Mouse (Mus musculus): ENCODE results near the gene Actr1a.

The Actr1a gene

DNA sequence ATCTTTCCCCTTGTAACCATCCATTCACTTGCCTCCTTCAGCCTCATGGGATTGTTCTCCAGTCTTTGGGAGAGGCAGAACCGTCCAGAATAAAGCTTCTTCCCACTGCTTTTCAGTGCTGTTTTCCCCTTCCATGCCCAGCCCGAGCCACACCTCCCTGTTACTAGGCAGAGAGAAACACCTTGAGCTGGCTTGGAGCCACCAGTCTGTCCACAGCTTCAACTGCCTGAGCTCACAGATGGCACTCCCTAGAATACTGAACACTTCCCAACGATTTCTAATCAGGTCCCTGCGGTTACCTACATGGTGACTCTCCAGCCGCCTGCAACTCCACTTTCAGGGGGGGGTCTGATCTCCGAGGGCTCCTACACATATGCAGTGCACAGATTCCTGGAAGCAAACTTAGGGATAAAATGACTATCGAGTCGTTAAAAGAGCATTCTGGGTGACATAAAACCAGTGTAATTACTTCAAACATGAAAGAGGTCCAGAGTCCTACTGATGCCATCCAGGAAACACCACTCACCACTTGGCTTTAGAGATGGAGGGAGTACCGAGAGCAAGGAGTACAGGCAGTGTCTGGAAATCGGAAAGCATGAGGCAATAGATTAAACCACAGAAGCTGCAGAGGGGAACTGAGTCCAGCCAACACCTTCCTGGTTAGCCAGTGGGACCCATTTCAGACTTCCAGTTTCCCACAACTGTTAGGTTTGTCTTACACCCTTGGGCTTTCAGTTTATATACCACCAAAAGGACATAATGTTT, 45.2 kb downstream of the Actr1a start, which contains the start of gene 2310034G01Rik:
Gene 2310034G01Rik (minus strand): TSS at position 135 of the 765 bp plus-strand sequence.
- DNase-seq (ENCODE audit: low read depth in 1 of 2, low spot score in 2 of 2): no peak

DNA sequence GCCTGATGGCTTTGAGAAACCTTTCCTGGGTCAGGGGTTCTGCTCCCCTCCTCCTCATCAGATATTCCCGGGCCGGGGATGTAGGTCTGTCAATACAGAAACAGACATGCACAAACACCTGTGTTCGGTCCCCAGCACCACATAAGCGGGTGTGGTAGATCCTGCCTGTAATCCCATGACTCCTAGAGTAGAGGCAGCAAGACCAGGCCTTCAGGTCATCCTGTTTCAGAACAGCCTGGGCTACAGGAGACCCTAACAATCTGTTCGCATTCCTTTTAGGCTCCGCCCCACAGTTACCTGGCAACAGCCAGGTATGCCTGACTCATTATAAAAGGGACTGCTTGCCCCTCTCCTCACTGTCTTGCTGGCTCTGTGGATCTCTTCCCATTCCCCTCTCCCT, 46.0 kb downstream of the Actr1a start:
- DNase-seq (ENCODE audit: low read depth in 1 of 2, low spot score in 2 of 2): no peak

DNA sequence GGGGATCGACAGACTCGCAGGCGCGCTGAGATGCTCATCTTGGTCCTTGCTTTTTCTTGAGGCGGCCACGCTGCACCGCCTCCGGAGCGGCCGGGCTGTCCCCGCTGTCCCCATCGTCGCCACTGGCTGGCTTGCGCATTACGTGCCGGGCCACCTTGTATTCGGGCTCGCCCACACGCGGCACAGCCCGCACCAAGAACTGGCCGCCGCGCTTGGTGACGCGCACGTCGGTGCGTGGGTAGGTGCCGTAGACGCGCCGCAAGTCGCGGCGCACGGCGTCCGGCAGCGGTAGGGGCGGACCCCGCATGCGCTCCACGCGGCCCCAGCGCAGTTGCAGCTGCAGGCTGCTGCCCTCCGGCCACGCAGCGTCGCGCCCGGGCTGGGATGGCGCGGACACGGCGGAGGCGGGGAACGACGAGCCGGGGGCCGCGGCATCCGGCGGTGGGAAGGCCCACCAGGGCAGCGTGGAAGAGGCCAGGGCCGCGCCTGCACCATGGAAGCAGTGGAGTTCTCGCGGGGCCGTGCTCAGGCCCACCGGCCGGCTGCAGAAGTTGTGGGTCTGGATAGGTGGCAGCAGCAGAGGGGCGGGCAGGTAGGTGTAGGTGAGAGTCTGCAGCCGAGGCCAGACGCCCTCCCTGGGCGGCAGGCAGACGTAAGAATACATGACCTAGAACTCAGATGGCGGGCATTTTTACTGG, 46.6 kb downstream of the Actr1a start:
- DNase-seq (ENCODE audit: low read depth in 1 of 2, low spot score in 2 of 2): peak in 1 of 2 experiments; percentile 49

- no peak for DNase-seq (ENCODE audit: low read depth in 1 of 2, low spot score in 2 of 2)
Observed at GRCm38 (mm10) chr19:46347936-46348668, 47.4 kb downstream of the Actr1a start.

DNA sequence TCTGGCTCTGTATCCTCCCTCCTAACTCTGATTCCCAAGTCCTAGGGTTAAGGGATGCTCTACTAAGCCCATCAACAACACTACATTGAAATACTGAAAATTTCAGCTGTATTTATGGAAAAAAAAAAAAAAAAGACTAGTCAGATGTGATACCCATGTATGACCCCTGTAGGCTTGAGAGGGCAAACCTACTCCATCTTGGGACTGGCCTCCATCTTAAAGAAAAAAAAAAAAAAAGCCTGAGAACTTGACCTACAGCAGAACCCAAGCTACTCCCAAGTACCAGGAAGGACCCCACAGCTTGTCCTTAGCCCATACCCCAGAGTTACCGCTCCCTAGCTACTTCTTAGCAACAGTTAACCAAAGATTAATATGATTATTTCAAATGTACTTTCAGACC, 48.4 kb downstream of the Actr1a start:
- DNase-seq (ENCODE audit: low read depth in 1 of 2, low spot score in 2 of 2): no peak

DNA sequence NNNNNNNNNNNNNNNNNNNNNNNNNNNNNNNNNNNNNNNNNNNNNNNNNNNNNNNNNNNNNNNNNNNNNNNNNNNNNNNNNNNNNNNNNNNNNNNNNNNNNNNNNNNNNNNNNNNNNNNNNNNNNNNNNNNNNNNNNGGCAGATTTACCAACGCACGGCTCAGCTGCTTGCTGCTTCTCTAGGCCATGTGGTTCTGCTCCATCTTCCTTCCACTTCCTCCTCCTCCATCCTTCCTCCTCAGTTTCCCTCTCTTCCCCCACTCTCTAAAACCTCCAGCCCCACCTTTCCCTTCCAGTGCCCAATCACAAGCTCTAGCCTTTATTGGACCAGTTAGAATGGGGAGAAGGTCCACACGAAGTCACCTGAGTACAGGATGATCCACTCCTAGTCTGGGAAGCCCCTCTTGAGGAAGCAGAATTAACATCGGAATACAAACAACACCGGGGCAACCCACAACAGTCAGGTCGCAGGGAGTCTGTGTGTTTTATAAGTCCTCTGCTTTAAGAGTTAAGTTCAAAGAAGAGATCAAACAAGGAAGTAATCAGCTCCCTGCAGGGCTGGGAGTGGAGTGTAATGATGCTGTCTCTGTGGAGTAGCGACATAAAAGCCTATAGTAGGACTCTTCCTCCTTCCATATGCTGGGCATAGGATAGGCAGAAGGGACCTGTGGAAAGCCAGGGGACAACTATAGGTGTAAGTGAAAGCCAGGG, 50.7 kb downstream of the Actr1a start:
- DNase-seq (ENCODE audit: low read depth in 1 of 2, low spot score in 2 of 2): no peak

- peak in 1 of 2 experiments; percentile 57 for DNase-seq (ENCODE audit: low read depth in 1 of 2, low spot score in 2 of 2)
Observed at GRCm38 (mm10) chr19:46339287-46339971, 56.1 kb downstream of the Actr1a start.

GRCm38 (mm10) chr19:46338942-46339286, 56.6 kb downstream of the Actr1a start:
- no peak for DNase-seq (ENCODE audit: low read depth in 1 of 2, low spot score in 2 of 2)

- peak; percentile 83 to 94 for DNase-seq (ENCODE audit: low read depth in 1 of 2, low spot score in 2 of 2)
Observed at GRCm38 (mm10) chr19:46338331-46338936, 57.1 kb downstream of the Actr1a start, which contains the start of gene Cuedc2. TSS of gene Cuedc2 (minus strand) at chr19:46338702.

DNA sequence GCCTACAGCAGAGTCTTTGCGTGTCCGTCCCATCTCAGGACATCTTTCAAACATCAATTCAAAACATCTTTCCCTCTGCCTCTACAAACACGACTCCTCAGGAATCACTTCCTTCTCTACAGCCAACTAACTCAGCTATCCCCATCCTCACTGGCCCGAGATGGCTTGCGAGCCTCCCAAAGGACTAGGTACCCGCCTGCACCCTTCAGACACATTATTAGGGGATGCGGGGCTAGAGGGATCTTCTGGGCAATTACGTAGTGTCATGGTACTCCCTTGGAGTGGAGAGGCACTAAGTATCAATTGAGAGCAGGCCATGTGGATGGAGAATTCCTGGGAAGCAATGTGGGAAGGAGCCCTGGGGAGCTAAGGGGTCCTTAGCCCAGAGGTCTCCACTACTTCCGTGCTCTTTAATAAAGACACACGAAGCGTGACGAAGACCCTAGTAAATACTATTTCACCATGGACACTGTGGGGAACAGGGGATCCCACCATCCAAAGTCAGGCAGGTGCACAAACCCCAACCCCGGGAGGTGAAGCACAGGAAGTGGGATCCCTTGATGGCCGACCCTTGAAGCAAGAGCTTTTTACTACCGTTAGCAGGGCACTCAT, 57.7 kb downstream of the Actr1a start:
- no peak for DNase-seq (ENCODE audit: low read depth in 1 of 2, low spot score in 2 of 2)

DNA sequence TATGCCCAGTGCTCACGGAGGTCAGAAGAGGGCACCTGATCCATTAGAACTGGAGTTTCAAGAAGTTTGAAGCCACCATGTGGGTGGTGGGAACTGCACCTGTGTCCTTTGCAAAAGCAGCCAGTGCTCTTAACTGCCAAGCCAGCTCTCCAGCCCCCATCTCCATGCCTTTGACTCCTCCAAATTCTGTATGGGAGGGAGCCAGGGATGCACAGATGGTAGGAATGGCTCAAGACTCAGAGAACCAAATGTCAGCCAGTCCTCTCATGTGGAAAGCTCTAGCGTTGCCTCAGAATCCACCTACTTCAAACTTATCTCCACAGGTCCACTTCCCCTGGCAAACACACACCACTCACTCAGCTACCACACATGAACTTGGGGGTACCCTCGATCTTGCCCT, 61.6 kb downstream of the Actr1a start:
- DNase-seq (ENCODE audit: low read depth in 1 of 2, low spot score in 2 of 2): no peak

GRCm38 (mm10) chr19:46332721-46333339, 62.7 kb downstream of the Actr1a start:
- DNase-seq (ENCODE audit: low read depth in 1 of 2, low spot score in 2 of 2): no peak

GRCm38 (mm10) chr19:46331936-46332335, 63.6 kb downstream of the Actr1a start:
- no peak for DNase-seq (ENCODE audit: low read depth in 1 of 2, low spot score in 2 of 2)

DNA sequence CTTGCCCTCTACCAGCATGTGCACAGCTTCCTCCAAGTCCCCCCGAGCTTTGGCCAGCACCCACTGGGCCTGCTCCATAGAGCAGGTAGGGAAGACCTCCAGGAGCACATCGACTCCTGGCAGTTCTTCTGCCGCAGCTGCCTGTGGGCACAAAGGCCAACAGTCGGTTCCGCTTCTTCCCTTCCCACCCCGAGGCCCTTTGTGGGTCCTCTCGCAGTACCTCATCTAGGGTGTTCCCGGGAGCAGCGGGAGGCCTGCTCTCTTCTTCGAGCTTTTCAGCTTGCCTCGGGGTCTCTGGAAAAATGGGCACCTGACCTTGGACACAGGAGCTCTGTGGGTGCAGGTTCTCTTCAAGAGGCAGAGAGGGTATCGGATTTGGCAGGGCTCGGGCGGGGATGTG, 64.2 kb downstream of the Actr1a start:
- no peak for DNase-seq (ENCODE audit: low read depth in 1 of 2, low spot score in 2 of 2)

DNA sequence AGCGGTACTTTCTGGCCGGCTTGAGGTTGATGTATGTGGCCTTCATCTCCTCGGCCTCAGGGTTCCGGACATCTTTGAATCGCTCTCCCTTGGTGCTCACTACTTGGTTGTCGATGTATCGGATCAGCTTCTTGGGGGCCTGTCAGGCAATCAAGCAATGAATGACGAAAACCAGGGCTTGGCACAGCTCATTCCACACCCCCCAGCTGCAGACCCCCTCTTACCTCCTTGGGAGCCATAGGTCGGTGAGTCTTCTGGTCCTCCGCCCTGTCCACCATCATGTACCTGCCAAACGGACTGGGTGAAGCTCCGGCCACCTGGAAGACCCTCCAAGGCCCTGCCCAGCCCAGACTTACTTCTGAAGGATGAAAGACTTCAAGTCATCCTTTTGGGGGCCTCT, 64.9 kb downstream of the Actr1a start:
- DNase-seq (ENCODE audit: low read depth in 1 of 2, low spot score in 2 of 2): no peak

GRCm38 (mm10) chr19:46329951-46330350, 65.6 kb downstream of the Actr1a start:
- DNase-seq (ENCODE audit: low read depth in 1 of 2, low spot score in 2 of 2): peak; percentile 70 to 80

- no peak for DNase-seq (ENCODE audit: low read depth in 1 of 2, low spot score in 2 of 2)
Observed at GRCm38 (mm10) chr19:46329031-46329641, 66.4 kb downstream of the Actr1a start.

DNA sequence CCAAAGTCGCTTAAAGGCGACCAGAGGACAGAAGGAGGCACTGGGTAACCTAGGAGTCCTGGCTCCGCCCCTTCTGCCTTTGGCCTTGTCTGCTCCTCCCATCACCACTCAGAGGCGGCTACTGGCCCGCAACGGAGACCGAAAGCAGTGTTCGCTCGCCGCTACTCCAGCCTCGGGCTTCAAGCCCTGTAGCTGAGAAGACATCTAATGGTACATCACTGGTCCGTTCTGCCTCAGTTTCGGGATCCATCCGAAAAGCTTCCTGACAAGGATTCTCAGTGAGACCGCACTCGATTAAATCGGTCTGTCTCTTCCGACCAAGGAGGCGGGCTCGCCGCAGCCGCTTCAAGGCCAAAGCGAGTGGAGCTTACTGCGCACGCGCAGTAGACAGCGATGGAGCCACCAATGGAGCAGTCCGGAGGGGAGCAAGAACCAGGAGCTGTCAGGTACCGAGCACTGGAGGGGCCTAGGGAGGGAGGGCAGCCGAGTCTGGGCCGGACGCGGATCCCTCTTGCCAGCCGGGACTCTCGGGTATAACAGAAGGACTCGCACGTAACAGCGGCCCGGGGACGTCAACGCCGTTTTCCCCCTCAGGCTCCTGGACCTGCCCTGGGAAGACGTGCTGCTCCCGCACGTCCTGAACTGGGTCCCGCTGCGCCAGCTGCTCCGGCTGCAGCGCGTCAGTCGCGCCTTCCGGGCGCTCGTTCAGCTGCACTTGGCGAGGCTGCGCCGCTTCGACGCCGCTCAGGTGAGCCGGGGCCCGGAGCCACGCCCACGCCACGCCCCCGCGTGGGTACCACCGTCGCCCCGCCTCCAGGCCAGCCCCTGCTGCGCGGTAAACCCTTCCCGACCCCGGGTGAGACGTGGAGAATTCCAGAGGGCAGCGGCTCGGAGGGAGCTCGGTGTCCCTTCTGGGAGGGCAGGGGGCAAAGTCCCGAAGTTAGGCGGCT, 67.2 kb downstream of the Actr1a start, which contains the start of gene Fbxl15:
Gene Fbxl15 (plus strand): TSS at position 104 of the 950 bp plus-strand sequence.
- peak; percentile 83 to 91 for DNase-seq (ENCODE audit: low read depth in 1 of 2, low spot score in 2 of 2)

All from monocyte, adult 2 months (primary cell).